Mouse (Mus musculus): ENCODE measurements around the gene Lonp1. TPM values are rescaled to one million over a fixed set of nuclear protein-coding genes. Genes with fewer than 3 reads are reported as not detected.
"Not testable (repeated sequence)": the region's sequence is repeated elsewhere in the genome, so short reads cannot be mapped to it uniquely, and the experiment has no call there.

Lonp1 gene
- polyA plus RNA-seq, 1 experiment from 2014 or later: 25.8 TPM

GRCm38 (mm10) chr17:56654771-56655170, 28.1 kb upstream of the Lonp1 start:
- no peak overlapping the region for H3K4me2 ChIP-seq (replicated peaks; ENCODE audit: low read depth)
- no peak overlapping the region for H3K4me3 ChIP-seq (ENCODE audit: low read depth, low read length)
- H3K4me1 ChIP-seq (replicated peaks; ENCODE audit: control insufficient read depth, insufficient read depth): no peaks in the 10 kb centered on the region
- H3K9ac ChIP-seq (ENCODE audit: low read length): no peak overlapping the region
- no peak for ATAC-seq (ENCODE audit: low FRiP score, low TSS enrichment)
- H3K27me3 ChIP-seq (ENCODE audit: control insufficient read depth, insufficient read depth, low read length): no peaks in the 10 kb centered on the region
- no peak for DNase-seq (ENCODE audit: low spot score)
- WGBS: 57% methylated on average over 2 of the region's 2 CpGs
- no peaks in the 10 kb centered on the region for H3K9me3 ChIP-seq (ENCODE audit: control insufficient read depth, low read length)
- TF ChIP-seq CTCF (IDR thresholded peaks at IDR 0.05; ENCODE audit: low read depth) (no peak), EP300 (optimal IDR thresholded peaks at IDR 0.05) (no peak)
- H3K36me3 ChIP-seq (ENCODE audit: control insufficient read depth, insufficient read depth, low read length): no peaks in the 10 kb centered on the region
- no peak overlapping the region for H3K27ac ChIP-seq (replicated peaks)

- Histone ChIP-seq H3K27ac (replicated peaks) (no peak overlapping the region), H3K9ac (ENCODE audit: low read length) (no peak overlapping the region), H3K9me3 (ENCODE audit: control insufficient read depth, low read length) (no peaks in the 10 kb centered on the region), H3K4me3 (ENCODE audit: low read depth, low read length) (no peak overlapping the region), H3K27me3 (ENCODE audit: control insufficient read depth, insufficient read depth, low read length) (no peaks in the 10 kb centered on the region), H3K4me2 (replicated peaks; ENCODE audit: low read depth) (no peak overlapping the region), H3K4me1 (replicated peaks; ENCODE audit: control insufficient read depth, insufficient read depth) (no peaks in the 10 kb centered on the region), H3K36me3 (ENCODE audit: control insufficient read depth, insufficient read depth, low read length) (no peaks in the 10 kb centered on the region)
- WGBS: 21% methylated on average over 10 of the region's 10 CpGs
- ATAC-seq (ENCODE audit: low FRiP score, low TSS enrichment) (0 out of 2 replicates have a peak, but pooled peaks have one; percentile 45), DNase-seq (ENCODE audit: low spot score) (no peak)
- TF ChIP-seq EP300 (optimal IDR thresholded peaks at IDR 0.05) (no peak), CTCF (IDR thresholded peaks at IDR 0.05; ENCODE audit: low read depth) (no peak)
Observed at GRCm38 (mm10) chr17:56651801-56652200, 25.1 kb upstream of the Lonp1 start.

GRCm38 (mm10) chr17:56647546-56647945, 20.9 kb upstream of the Lonp1 start:
- 53% methylated on average over 10 of the region's 13 CpGs for WGBS
- Histone ChIP-seq H3K9me3 (ENCODE audit: control insufficient read depth, low read length) (no peaks in the 10 kb centered on the region), H3K27me3 (ENCODE audit: control insufficient read depth, insufficient read depth, low read length) (no peaks in the 10 kb centered on the region), H3K9ac (ENCODE audit: low read length) (no peak overlapping the region), H3K4me3 (ENCODE audit: low read depth, low read length) (no peak overlapping the region), H3K4me1 (replicated peaks; ENCODE audit: control insufficient read depth, insufficient read depth) (no peaks in the 10 kb centered on the region), H3K4me2 (replicated peaks; ENCODE audit: low read depth) (no peak overlapping the region), H3K36me3 (ENCODE audit: control insufficient read depth, insufficient read depth, low read length) (no peaks in the 10 kb centered on the region), H3K27ac (replicated peaks) (no peak overlapping the region)
- DNase-seq (ENCODE audit: low spot score) (no peak), ATAC-seq (ENCODE audit: low FRiP score, low TSS enrichment) (no peak)
- TF ChIP-seq CTCF (IDR thresholded peaks at IDR 0.05; ENCODE audit: low read depth) (no peak), EP300 (optimal IDR thresholded peaks at IDR 0.05) (no peak)

- no peak for DNase-seq (ENCODE audit: low spot score)
- H3K4me1 ChIP-seq (replicated peaks; ENCODE audit: control insufficient read depth, insufficient read depth): no peaks in the 10 kb centered on the region
- ATAC-seq (ENCODE audit: low FRiP score, low TSS enrichment): no peak
- H3K27ac ChIP-seq (replicated peaks): no peak overlapping the region
- H3K4me2 ChIP-seq (replicated peaks; ENCODE audit: low read depth): no peak overlapping the region
- no peaks in the 10 kb centered on the region for H3K9me3 ChIP-seq (ENCODE audit: control insufficient read depth, low read length)
- no peak overlapping the region for H3K4me3 ChIP-seq (ENCODE audit: low read depth, low read length)
- H3K36me3 ChIP-seq (ENCODE audit: control insufficient read depth, insufficient read depth, low read length): no peaks in the 10 kb centered on the region
- H3K27me3 ChIP-seq (ENCODE audit: control insufficient read depth, insufficient read depth, low read length): no peaks in the 10 kb centered on the region
- TF ChIP-seq EP300 (optimal IDR thresholded peaks at IDR 0.05): no peak
- TF ChIP-seq CTCF (IDR thresholded peaks at IDR 0.05; ENCODE audit: low read depth): no peak
- 65% methylated on average over 4 of the region's 4 CpGs for WGBS
- H3K9ac ChIP-seq (ENCODE audit: low read length): no peak overlapping the region
Observed at GRCm38 (mm10) chr17:56643237-56643636, 16.6 kb upstream of the Lonp1 start.

- TF ChIP-seq CTCF (IDR thresholded peaks at IDR 0.05; ENCODE audit: low read depth) (no peak), EP300 (optimal IDR thresholded peaks at IDR 0.05) (no peak)
- no peaks in the 10 kb centered on the region for H3K36me3 ChIP-seq (ENCODE audit: control insufficient read depth, insufficient read depth, low read length)
- H3K27ac ChIP-seq (replicated peaks): no peak overlapping the region
- ATAC-seq (ENCODE audit: low FRiP score, low TSS enrichment) (no peak), DNase-seq (ENCODE audit: low spot score) (no peak)
- no peaks in the 10 kb centered on the region for H3K27me3 ChIP-seq (ENCODE audit: control insufficient read depth, insufficient read depth, low read length)
- WGBS: 82% methylated on average over 6 of the region's 6 CpGs
- H3K4me2 ChIP-seq (replicated peaks; ENCODE audit: low read depth): no peak overlapping the region
- H3K9me3 ChIP-seq (ENCODE audit: control insufficient read depth, low read length): no peaks in the 10 kb centered on the region
- no peak overlapping the region for H3K9ac ChIP-seq (ENCODE audit: low read length)
- no peaks in the 10 kb centered on the region for H3K4me1 ChIP-seq (replicated peaks; ENCODE audit: control insufficient read depth, insufficient read depth)
- H3K4me3 ChIP-seq (ENCODE audit: low read depth, low read length): no peak overlapping the region
Observed at GRCm38 (mm10) chr17:56634023-56634422, 7.3 kb upstream of the Lonp1 start.

- DNase-seq (ENCODE audit: low spot score) (no peak), ATAC-seq (ENCODE audit: low FRiP score, low TSS enrichment) (no peak)
- Histone ChIP-seq H3K36me3 (ENCODE audit: control insufficient read depth, insufficient read depth, low read length) (no peaks in the 10 kb centered on the region), H3K9ac (ENCODE audit: low read length) (no peak overlapping the region), H3K4me3 (ENCODE audit: low read depth, low read length) (no peak overlapping the region), H3K4me2 (replicated peaks; ENCODE audit: low read depth) (no peak overlapping the region), H3K4me1 (replicated peaks; ENCODE audit: control insufficient read depth, insufficient read depth) (no peaks in the 10 kb centered on the region), H3K27me3 (ENCODE audit: control insufficient read depth, insufficient read depth, low read length) (no peaks in the 10 kb centered on the region), H3K9me3 (ENCODE audit: control insufficient read depth, low read length) (no peaks in the 10 kb centered on the region), H3K27ac (replicated peaks) (no peak overlapping the region)
- WGBS: 25% methylated on average over 4 of the region's 4 CpGs
- TF ChIP-seq CTCF (IDR thresholded peaks at IDR 0.05; ENCODE audit: low read depth) (no peak), EP300 (optimal IDR thresholded peaks at IDR 0.05) (no peak)
Observed at GRCm38 (mm10) chr17:56631807-56632206, 5.1 kb upstream of the Lonp1 start.

- H3K27me3 ChIP-seq (ENCODE audit: control insufficient read depth, insufficient read depth, low read length); DNase-seq (ENCODE audit: low spot score); H3K36me3 ChIP-seq (ENCODE audit: control insufficient read depth, insufficient read depth, low read length); H3K4me1 ChIP-seq (replicated peaks; ENCODE audit: control insufficient read depth, insufficient read depth); H3K4me2 ChIP-seq (replicated peaks; ENCODE audit: low read depth); H3K4me3 ChIP-seq (ENCODE audit: low read depth, low read length); ATAC-seq (ENCODE audit: low FRiP score, low TSS enrichment); H3K9ac ChIP-seq (ENCODE audit: low read length); H3K9me3 ChIP-seq (ENCODE audit: control insufficient read depth, low read length); H3K27ac ChIP-seq (replicated peaks): not testable (repeated sequence)
- 78% methylated on average over 24 of the region's 27 CpGs for WGBS
Observed at GRCm38 (mm10) chr17:56629800-56630781, 3.4 kb upstream of the Lonp1 start.
